Mouse (Mus musculus): ENCODE data around the gene Hpdl. TPM values are rescaled to one million over a fixed set of nuclear protein-coding genes. Genes with fewer than 3 reads are reported as not detected.
"Not testable (repeated sequence)": the region's sequence is repeated elsewhere in the genome, so short reads cannot be mapped to it uniquely, and the experiment has no call there.

The Hpdl gene
- polyA plus RNA-seq (2012; rRNA removed) = 1.4 and 1.9 TPM in 2 replicates

- TF ChIP-seq POLR2A (IDR thresholded peaks at IDR 0.05; ENCODE audit: extremely low read depth, insufficient read depth, low read length) (no peak), CTCF (IDR thresholded peaks at IDR 0.05; ENCODE audit: extremely low read depth, insufficient read depth, low read length) (no peak)
- Histone ChIP-seq H3K4me1 (ENCODE audit: control insufficient read depth, insufficient read depth, low read length) (no peaks in the 10 kb centered on the region), H3K27ac (ENCODE audit: insufficient read depth, low read length) (no peak within 1 kb of the TSS), H3K4me3 (ENCODE audit: insufficient read depth, low read length) (peak within 1 kb of the TSS; percentile 40)
Measured at GRCm38 (mm10) chr4:116821694-116822016, at the start of gene Hpdl. TSS of gene Hpdl (minus strand) at chr4:116821707.

GRCm38 (mm10) chr4:116869898-116870297, 48.4 kb upstream of the Hpdl start:
- H3K27ac ChIP-seq (ENCODE audit: insufficient read depth, low read length) = no peak overlapping the region
- no peak for TF ChIP-seq POLR2A (IDR thresholded peaks at IDR 0.05; ENCODE audit: extremely low read depth, insufficient read depth, low read length)

GRCm38 (mm10) chr4:116862023-116862422, 40.5 kb upstream of the Hpdl start:
- Histone ChIP-seq H3K27ac (ENCODE audit: insufficient read depth, low read length) (no peak overlapping the region), H3K4me1 (ENCODE audit: control insufficient read depth, insufficient read depth, low read length) (no peaks in the 10 kb centered on the region), H3K4me3 (ENCODE audit: insufficient read depth, low read length) (no peak overlapping the region)
- TF ChIP-seq POLR2A (IDR thresholded peaks at IDR 0.05; ENCODE audit: extremely low read depth, insufficient read depth, low read length) (no peak), CTCF (IDR thresholded peaks at IDR 0.05; ENCODE audit: extremely low read depth, insufficient read depth, low read length) (no peak)

More at GRCm38 (mm10) chr4:116869898-116870297, 48.4 kb upstream of the Hpdl start:
- H3K4me1 ChIP-seq (ENCODE audit: control insufficient read depth, insufficient read depth, low read length) = no peaks in the 10 kb centered on the region
- H3K4me3 ChIP-seq (ENCODE audit: insufficient read depth, low read length) = no peak overlapping the region

GRCm38 (mm10) chr4:116859711-116860110, 38.2 kb upstream of the Hpdl start:
- H3K27ac ChIP-seq (ENCODE audit: insufficient read depth, low read length) = no peak overlapping the region
- H3K4me1 ChIP-seq (ENCODE audit: control insufficient read depth, insufficient read depth, low read length) = no peaks in the 10 kb centered on the region
- TF ChIP-seq POLR2A (IDR thresholded peaks at IDR 0.05; ENCODE audit: extremely low read depth, insufficient read depth, low read length) (no peak), CTCF (IDR thresholded peaks at IDR 0.05; ENCODE audit: extremely low read depth, insufficient read depth, low read length) (no peak)

GRCm38 (mm10) chr4:116857203-116857602, 35.7 kb upstream of the Hpdl start:
- TF ChIP-seq CTCF (IDR thresholded peaks at IDR 0.05; ENCODE audit: extremely low read depth, insufficient read depth, low read length) (no peak), POLR2A (IDR thresholded peaks at IDR 0.05; ENCODE audit: extremely low read depth, insufficient read depth, low read length) (no peak)
- H3K4me1 ChIP-seq (ENCODE audit: control insufficient read depth, insufficient read depth, low read length) = no peaks in the 10 kb centered on the region
- H3K4me3 ChIP-seq (ENCODE audit: insufficient read depth, low read length) = no peak overlapping the region
- H3K27ac ChIP-seq (ENCODE audit: insufficient read depth, low read length) = no peak overlapping the region

More at GRCm38 (mm10) chr4:116859711-116860110, 38.2 kb upstream of the Hpdl start:
- H3K4me3 ChIP-seq (ENCODE audit: insufficient read depth, low read length) = no peak overlapping the region

- Histone ChIP-seq H3K27ac (ENCODE audit: insufficient read depth, low read length) (no peak overlapping the region), H3K4me1 (ENCODE audit: control insufficient read depth, insufficient read depth, low read length) (no peaks in the 10 kb centered on the region), H3K4me3 (ENCODE audit: insufficient read depth, low read length) (no peak overlapping the region)
- TF ChIP-seq POLR2A (IDR thresholded peaks at IDR 0.05; ENCODE audit: extremely low read depth, insufficient read depth, low read length) (no peak), CTCF (IDR thresholded peaks at IDR 0.05; ENCODE audit: extremely low read depth, insufficient read depth, low read length) (no peak)
Measured at GRCm38 (mm10) chr4:116854286-116854685, 32.8 kb upstream of the Hpdl start.

- Histone ChIP-seq H3K4me1 (ENCODE audit: control insufficient read depth, insufficient read depth, low read length) (no peaks in the 10 kb centered on the region), H3K27ac (ENCODE audit: insufficient read depth, low read length) (no peak overlapping the region), H3K4me3 (ENCODE audit: insufficient read depth, low read length) (no peak overlapping the region)
- TF ChIP-seq CTCF (IDR thresholded peaks at IDR 0.05; ENCODE audit: extremely low read depth, insufficient read depth, low read length) = no peak
Measured at GRCm38 (mm10) chr4:116849901-116850300, 28.4 kb upstream of the Hpdl start.

GRCm38 (mm10) chr4:116844324-116844723, 22.8 kb upstream of the Hpdl start:
- Histone ChIP-seq H3K4me3 (ENCODE audit: insufficient read depth, low read length) (no peak overlapping the region), H3K4me1 (ENCODE audit: control insufficient read depth, insufficient read depth, low read length) (no peaks in the 10 kb centered on the region), H3K27ac (ENCODE audit: insufficient read depth, low read length) (no peak overlapping the region)
- no peak for TF ChIP-seq POLR2A (IDR thresholded peaks at IDR 0.05; ENCODE audit: extremely low read depth, insufficient read depth, low read length)
- TF ChIP-seq CTCF (IDR thresholded peaks at IDR 0.05; ENCODE audit: extremely low read depth, insufficient read depth, low read length) = no peak

- H3K4me1 ChIP-seq (ENCODE audit: control insufficient read depth, insufficient read depth, low read length) = no peaks in the 10 kb centered on the region
- no peak overlapping the region for H3K4me3 ChIP-seq (ENCODE audit: insufficient read depth, low read length)
- no peak for TF ChIP-seq POLR2A (IDR thresholded peaks at IDR 0.05; ENCODE audit: extremely low read depth, insufficient read depth, low read length)
- TF ChIP-seq CTCF (IDR thresholded peaks at IDR 0.05; ENCODE audit: extremely low read depth, insufficient read depth, low read length) = no peak
- H3K27ac ChIP-seq (ENCODE audit: insufficient read depth, low read length) = no peak overlapping the region
Measured at GRCm38 (mm10) chr4:116840841-116841240, 19.3 kb upstream of the Hpdl start.

GRCm38 (mm10) chr4:116840096-116840495, 18.6 kb upstream of the Hpdl start:
- not testable (repeated sequence) for H3K27ac ChIP-seq (ENCODE audit: insufficient read depth, low read length); H3K4me1 ChIP-seq (ENCODE audit: control insufficient read depth, insufficient read depth, low read length); H3K4me3 ChIP-seq (ENCODE audit: insufficient read depth, low read length)

- Histone ChIP-seq H3K4me1 (ENCODE audit: control insufficient read depth, insufficient read depth, low read length) (no peaks in the 10 kb centered on the region), H3K4me3 (ENCODE audit: insufficient read depth, low read length) (no peak overlapping the region), H3K27ac (ENCODE audit: insufficient read depth, low read length) (no peak overlapping the region)
- TF ChIP-seq CTCF (IDR thresholded peaks at IDR 0.05; ENCODE audit: extremely low read depth, insufficient read depth, low read length) (no peak), POLR2A (IDR thresholded peaks at IDR 0.05; ENCODE audit: extremely low read depth, insufficient read depth, low read length) (no peak)
Measured at GRCm38 (mm10) chr4:116838999-116839398, 17.5 kb upstream of the Hpdl start.
